Mouse (Mus musculus) MEL (cell line): Measurements from ENCODE around the gene Pip5k1a. TPM values are rescaled to one million over a fixed set of nuclear protein-coding genes. Genes with fewer than 3 reads are reported as not detected.
"Not testable (repeated sequence)": the region's sequence is repeated elsewhere in the genome, so short reads cannot be mapped to it uniquely, and the experiment has no call there.

Experiments used
- DNase-seq: peaks from one replicate; pipeline ENCODE4 v3.0.0; 2011; ENCODE audit warnings: low read depth, low spot score
- H3K27ac ChIP-seq: 2 replicates; pipeline ENCODE4 v1.5.1; 2012; ENCODE audit warnings: low read depth, mild to moderate bottlenecking, control low read depth, low read length, moderate library complexity; ENCODE audit not compliant: control insufficient read depth
- H3K27me3 ChIP-seq, 2 experiments: fragments of 150-350 bp in 1 of 2; sonication (generic) in 1 of 2; 2 replicates each; pipeline ENCODE4 v1.6.1; 2012; ENCODE audit warnings: low read length in 2 of 2, mild to moderate bottlenecking in 2 of 2, improper control_type of control experiment in 1 of 2, moderate library complexity in 1 of 2; ENCODE audit not compliant: insufficient read depth in 2 of 2, control insufficient read depth in 1 of 2
- H3K36me3 ChIP-seq, 2 experiments: 2 replicates each; pipeline ENCODE4 v1.6.1; 2012 to 2014; ENCODE audit warnings: low read length in 2 of 2, improper control_type of control experiment in 1 of 2, inconsistent platforms in 1 of 2, mild to moderate bottlenecking in 1 of 2; ENCODE audit not compliant: insufficient read depth in 2 of 2, control insufficient read depth in 1 of 2
- H3K4me1 ChIP-seq, 2 experiments: fragments of 150-350 bp in 1 of 2; sonication (generic) in 1 of 2; 2 replicates each; pipeline ENCODE4 v1.6.1; 2012; ENCODE audit warnings: low read length in 2 of 2, improper control_type of control experiment in 1 of 2, mild to moderate bottlenecking in 1 of 2; ENCODE audit not compliant: insufficient read depth in 2 of 2, control insufficient read depth in 1 of 2
- H3K4me3 ChIP-seq, 2 experiments: fragments of 150-350 bp in 1 of 2; sonication (generic) in 1 of 2; 2 replicates each; pipeline ENCODE4 v1.5.1; 2012; ENCODE audit warnings: low read depth in 2 of 2, low read length in 2 of 2, mild to moderate bottlenecking in 2 of 2, moderate library complexity in 2 of 2, control low read depth in 1 of 2, improper control_type of control experiment in 1 of 2; ENCODE audit not compliant: control insufficient read depth in 1 of 2, insufficient read depth in 1 of 2
- H3K79me2 ChIP-seq: 2 replicates; pipeline ENCODE4 v1.6.1; 2012; ENCODE audit warnings: mild to moderate bottlenecking, low read length, moderate library complexity; ENCODE audit not compliant: control insufficient read depth, poor library complexity, insufficient read depth
- H3K9ac ChIP-seq: 2 replicates; pipeline ENCODE4 v1.6.1; 2012; ENCODE audit warnings: low read depth, mild to moderate bottlenecking, control low read depth, low read length, moderate library complexity; ENCODE audit not compliant: control insufficient read depth, poor library complexity, severe bottlenecking
- H3K9me3 ChIP-seq: fragments of 150-350 bp; sonication (generic); replicated peaks from 2 replicates; pipeline ENCODE4 v1.6.1; 2012; ENCODE audit warnings: mild to moderate bottlenecking, low read length, improper control_type of control experiment, moderate library complexity; ENCODE audit not compliant: insufficient read depth
- CTCF ChIP-seq, 3 experiments: IDR thresholded peaks in 2 of 3; conservative IDR thresholded peaks in 1 of 3; 2 replicates each; pipeline ENCODE4 v1.5.1; 2011 to 2012; ENCODE audit warnings: low read length in 3 of 3, low read depth in 2 of 3, mild to moderate bottlenecking in 2 of 3, improper control_type of control experiment in 1 of 3, inconsistent platforms in 1 of 3, mixed read lengths in 1 of 3, moderate library complexity in 1 of 3; ENCODE audit not compliant: control insufficient read depth in 1 of 3, insufficient read depth in 1 of 3, poor library complexity in 1 of 3, severe bottlenecking in 1 of 3
- E2F4 ChIP-seq: IDR thresholded peaks from 2 replicates; pipeline ENCODE4 v1.6.1; 2011; ENCODE audit warnings: low read depth, low read length, improper control_type of control experiment, borderline replicate concordance
- ELF1 ChIP-seq: IDR thresholded peaks from 2 replicates; pipeline ENCODE4 v1.6.1; 2014; ENCODE audit warnings: low read depth, mild to moderate bottlenecking, inconsistent platforms, low read length, improper control_type of control experiment, moderate library complexity
- ETS1 ChIP-seq: IDR thresholded peaks from 2 replicates; pipeline ENCODE4 v1.6.1; 2012; ENCODE audit warnings: low read depth, mild to moderate bottlenecking, inconsistent platforms, low read length, improper control_type of control experiment, moderate library complexity
- GATA1 ChIP-seq: IDR thresholded peaks from 2 replicates; pipeline ENCODE4 v1.6.1; 2011; ENCODE audit warnings: low read depth, low read length, improper control_type of control experiment
- MAZ ChIP-seq: IDR thresholded peaks from 2 replicates; pipeline ENCODE4 v1.6.1; 2012; ENCODE audit warnings: low read depth, mild to moderate bottlenecking, inconsistent platforms, low read length, improper control_type of control experiment
- MYB ChIP-seq: IDR thresholded peaks from 2 replicates; pipeline ENCODE4 v1.6.1; 2011; ENCODE audit warnings: mild to moderate bottlenecking, low read depth, low read length, improper control_type of control experiment
- MYC ChIP-seq: IDR thresholded peaks from 2 replicates; pipeline ENCODE4 v1.6.1; 2011; ENCODE audit warnings: low read depth, mild to moderate bottlenecking, low read length, improper control_type of control experiment, moderate library complexity
- POLR2A ChIP-seq, 2 experiments: IDR thresholded peaks; 2 replicates each; pipeline ENCODE4 v1.6.1; 2011 to 2012; ENCODE audit warnings: low read length in 2 of 2, mild to moderate bottlenecking in 2 of 2, control low read depth in 1 of 2, improper control_type of control experiment in 1 of 2, low read depth in 1 of 2, moderate library complexity in 1 of 2; ENCODE audit not compliant: control insufficient read depth in 1 of 2, insufficient read depth in 1 of 2, poor library complexity in 1 of 2
- POLR2AphosphoS5 ChIP-seq: IDR thresholded peaks from 2 replicates; pipeline ENCODE4 v1.6.1; 2012; ENCODE audit warnings: low read depth, borderline replicate concordance, mild to moderate bottlenecking, inconsistent platforms, low read length, moderate library complexity, mixed read lengths
- RAD21 ChIP-seq: IDR thresholded peaks from 2 replicates; pipeline ENCODE4 v1.6.1; 2011; ENCODE audit warnings: mild to moderate bottlenecking, low read depth, low read length, improper control_type of control experiment
- TBP ChIP-seq: IDR thresholded peaks from 2 replicates; pipeline ENCODE4 v1.8.0; 2011; ENCODE audit warnings: low read depth, low read length, improper control_type of control experiment
- UBTF ChIP-seq: IDR thresholded peaks from 2 replicates; pipeline ENCODE4 v1.6.1; 2012; ENCODE audit warnings: low read depth, mild to moderate bottlenecking, inconsistent platforms, low read length, improper control_type of control experiment, moderate library complexity, borderline replicate concordance; ENCODE audit not compliant: insufficient read depth
- polyA plus RNA-seq, 2 experiments: library from polyadenylated mRNA; stranded (reverse) in 1 of 2; unstranded in 1 of 2; fragments of >175 nt in 1 of 2; fragments of >200 nt in 1 of 2; gene quantifications; 2 replicates each; pipeline versions ENCODE4 v1.2.1 to v1.2.4; 2012; ENCODE audit warnings: low replicate concordance in 2 of 2, low read depth in 1 of 2; ENCODE audit not compliant: insufficient read length in 2 of 2, insufficient read depth in 1 of 2, missing spikeins in 1 of 2
- total RNA-seq: library from RNA; depleted of rRNA; stranded (reverse); fragments of 300-350 nt; gene quantifications from 2 replicates; pipeline ENCODE4 v1.2.3, GENCODE M21; 2012

Gene Pip5k1a
- total and polyA plus RNA-seq, 3 experiments, result 47.7 to 322 (median 103) TPM

DNA sequence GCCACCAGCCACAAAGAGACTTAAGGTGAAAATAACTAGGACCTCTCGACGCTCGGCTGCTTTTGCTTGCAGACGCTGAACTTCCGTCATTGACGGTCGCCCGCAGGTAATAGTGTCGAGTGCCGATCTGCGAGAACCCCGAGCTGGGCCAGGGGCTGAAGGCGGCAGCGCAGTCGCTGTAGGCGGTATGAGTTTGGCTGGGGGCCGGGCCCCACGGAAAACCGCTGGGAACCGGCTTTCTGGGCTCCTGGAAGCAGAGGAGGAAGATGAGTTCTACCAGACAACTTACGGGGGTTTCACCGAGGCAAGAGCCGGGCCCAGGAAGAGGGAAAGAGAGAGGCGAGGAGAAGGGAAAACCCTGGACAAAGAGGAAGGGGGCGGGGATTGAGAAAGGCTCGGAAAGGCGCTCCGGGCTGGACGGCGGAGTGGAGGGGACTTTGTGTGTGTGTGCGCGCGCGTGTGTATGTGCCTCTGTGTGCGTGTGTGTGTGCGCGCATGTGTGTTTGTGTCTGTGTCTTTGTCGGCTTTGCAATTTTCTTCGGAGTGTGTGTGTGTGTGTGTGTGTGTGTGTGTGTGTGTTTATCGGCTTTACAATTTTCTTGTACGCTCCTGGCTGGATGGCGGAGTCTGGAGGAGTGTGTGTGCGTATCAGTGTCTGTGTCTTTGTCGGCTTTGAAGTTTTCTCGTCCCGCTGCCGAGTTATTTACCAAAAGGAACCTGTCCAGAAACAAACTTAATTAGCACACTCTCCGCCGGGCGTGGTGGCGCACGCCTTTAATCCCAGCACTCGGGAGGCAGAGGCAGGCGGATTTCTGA, 4.4 kb upstream of the Pip5k1a start, which contains the start of gene Vps72:
Vps72 (plus strand) TSS at position 112 of the 816 bp plus-strand sequence.
- Histone ChIP-seq H3K9me3 (no peaks in the 10 kb centered on the region), H3K27ac (peak within 1 kb of the TSS; percentile 88), H3K4me3 (peak within 1 kb of the TSS; percentile 80 to 83), H3K27me3 (no peaks in the 10 kb centered on the region), H3K4me1 (peaks cover 6 to 15% of the 10 kb centered on the region in 2 experiments), H3K9ac (peak within 1 kb of the TSS; percentile 87), H3K36me3 (peaks cover 7 to 15% of the 10 kb centered on the region in 2 experiments), H3K79me2 (peaks cover 22% of the 10 kb centered on the region)
- DNase-seq, result peak; percentile 100
- TF ChIP-seq MYB (no peak), ELF1 (no peak), POLR2A (IDR thresholded peaks at IDR 0.05; ENCODE audit: control insufficient read depth in 1 of 2, insufficient read depth in 1 of 2, low read depth in 1 of 2, low read length in 2 of 2, poor library complexity in 1 of 2) (peak in 1 of 2 experiments; percentile 92; a peak in 2 of 4 replicates), ETS1 (no peak), MAZ (no peak), RAD21 (no peak), MYC (no peak), GATA1 (peak; percentile 24; the same call in 1 of the 2 replicates), E2F4 (no peak), TBP (no peak), POLR2AphosphoS5 (no peak), CTCF (IDR thresholded peaks at IDR 0.05 in 2 of 3, conservative IDR thresholded peaks at IDR 0.05 in 1 of 3; ENCODE audit: control insufficient read depth in 1 of 3, insufficient read depth in 1 of 3, low read depth in 2 of 3, low read length in 3 of 3, poor library complexity in 1 of 3, severe bottlenecking in 1 of 3) (peak in 1 of 3 experiments; percentile 12; a peak in 1 of 6 replicates)

GRCm38 (mm10) chr3:95107898-95108297, 1.2 kb upstream of the Pip5k1a start:
- H3K79me2 ChIP-seq, result peaks cover 45% of the 10 kb centered on the region
- TF ChIP-seq UBTF, result no peak
- peak in 1 of 3 experiments; percentile 55; a peak in 2 of 6 replicates for TF ChIP-seq CTCF (IDR thresholded peaks at IDR 0.05 in 2 of 3, conservative IDR thresholded peaks at IDR 0.05 in 1 of 3; ENCODE audit: control insufficient read depth in 1 of 3, insufficient read depth in 1 of 3, low read depth in 2 of 3, low read length in 3 of 3, poor library complexity in 1 of 3, severe bottlenecking in 1 of 3)
- peak; percentile 18; the same call in 1 of the 2 replicates for TF ChIP-seq GATA1
- H3K4me3 ChIP-seq, result no peak overlapping the region
- H3K9me3 ChIP-seq, result no peaks in the 10 kb centered on the region
- H3K36me3 ChIP-seq, result peaks cover 3 to 31% of the 10 kb centered on the region in 2 experiments; a peak in 3 of 4 replicates
- no peak overlapping the region for H3K9ac ChIP-seq
- DNase-seq, result peak; percentile 81
- no peak overlapping the region for H3K27ac ChIP-seq
- H3K4me1 ChIP-seq, result peaks cover 13 to 28% of the 10 kb centered on the region in 2 experiments
- no peaks in the 10 kb centered on the region for H3K27me3 ChIP-seq

DNA sequence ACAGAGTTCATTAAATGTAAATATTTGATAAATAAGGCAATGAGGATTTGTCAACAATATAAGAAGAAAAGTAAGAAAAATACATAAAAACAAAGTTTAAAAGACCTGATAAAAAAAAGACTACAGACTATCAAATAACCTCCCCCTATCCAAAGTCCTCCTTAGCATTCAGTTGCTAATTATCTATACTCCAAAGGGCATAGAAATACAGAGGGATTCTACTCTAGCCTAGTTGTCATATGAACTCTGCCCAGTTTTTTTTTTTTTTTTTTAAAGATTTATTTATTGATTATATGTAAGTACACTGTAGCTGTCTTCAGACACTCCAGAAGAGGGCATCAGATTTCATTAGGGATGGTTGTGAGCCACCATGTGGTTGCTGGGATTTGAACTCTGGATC, 578 bp upstream of the Pip5k1a start:
- H3K9me3 ChIP-seq, DNase-seq, H3K27me3 ChIP-seq: not testable (repeated sequence)
- Histone ChIP-seq H3K9ac (peak overlapping the region; percentile 80), H3K36me3 (peaks cover 6 to 31% of the 10 kb centered on the region in 2 experiments; a peak in 3 of 4 replicates), H3K4me3 (peak overlapping the region; percentile 49 to 71), H3K4me1 (peaks cover 13 to 25% of the 10 kb centered on the region in 2 experiments), H3K27ac (peak overlapping the region; percentile 70; the same call in 1 of the 2 replicates), H3K79me2 (peaks cover 43% of the 10 kb centered on the region)
